Mouse (Mus musculus) left cerebral cortex, postnatal 36 days (tissue): ENCODE measurements around the gene Usp29. TPM values are rescaled to one million over a fixed set of nuclear protein-coding genes. Genes with fewer than 3 reads are reported as not detected.
"Not testable (repeated sequence)": the region's sequence is repeated elsewhere in the genome, so short reads cannot be mapped to it uniquely, and the experiment has no call there.

Experiments used
- DNase-seq, 2 experiments: peaks; one replicate each; pipeline ENCODE4 v3.0.0; 2021 to 2022; ENCODE audit warnings: low spot score in 2 of 2, mixed read lengths in 1 of 2
- intact Hi-C: fragments of 180-260 bp; cut with DNase I; formaldehyde crosslinking; loops from one replicate; pipeline ENCODE4 v1.15.1; 2025
- total RNA-seq, 2 experiments: library from RNA; stranded (reverse); gene quantifications; 2 replicates each; pipeline ENCODE4 v1.2.3; 2021

The Usp29 gene
- total RNA-seq, 2 experiments from 2014 or later, result 32.8 to 44.1 TPM

DNA sequence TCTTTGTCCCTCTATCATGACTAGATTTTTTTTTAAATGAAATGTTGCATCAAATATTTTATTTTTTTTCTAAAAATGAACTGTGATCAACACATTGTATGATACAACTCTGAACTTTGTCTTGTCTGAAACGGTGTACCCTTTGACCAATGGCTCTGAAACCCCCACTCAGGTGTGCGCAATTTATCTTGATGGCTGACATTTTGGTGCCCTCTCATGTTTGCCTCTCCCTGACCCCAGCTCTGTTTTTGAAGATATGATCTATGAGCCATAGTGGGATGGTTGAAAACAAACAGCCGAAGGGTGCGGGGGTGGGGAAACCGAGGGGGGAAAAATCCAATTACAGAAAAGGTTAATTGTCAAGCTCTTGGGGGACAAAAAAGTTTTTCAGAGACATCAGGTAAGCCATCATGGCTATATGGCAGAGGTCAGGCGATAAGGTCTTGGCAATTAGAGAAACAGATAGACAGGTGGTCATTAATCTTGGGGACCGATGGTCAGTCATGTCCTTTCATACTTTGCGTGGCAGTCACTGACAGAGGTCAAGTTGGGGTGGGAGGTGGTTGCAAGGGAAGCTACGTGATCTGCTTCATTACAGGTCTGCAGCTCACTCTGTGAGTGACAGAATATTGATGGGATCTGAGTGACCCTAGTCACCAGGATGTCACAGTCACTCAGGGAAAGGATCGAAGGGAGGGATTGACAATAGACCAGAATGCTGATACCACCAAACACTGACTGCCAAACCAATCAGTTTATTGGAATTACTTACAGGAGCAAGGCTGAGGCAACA is 125.4 kb downstream of the Usp29 start:
- intact Hi-C loops, result no loop called here
- DNase-seq, result no peak

DNA sequence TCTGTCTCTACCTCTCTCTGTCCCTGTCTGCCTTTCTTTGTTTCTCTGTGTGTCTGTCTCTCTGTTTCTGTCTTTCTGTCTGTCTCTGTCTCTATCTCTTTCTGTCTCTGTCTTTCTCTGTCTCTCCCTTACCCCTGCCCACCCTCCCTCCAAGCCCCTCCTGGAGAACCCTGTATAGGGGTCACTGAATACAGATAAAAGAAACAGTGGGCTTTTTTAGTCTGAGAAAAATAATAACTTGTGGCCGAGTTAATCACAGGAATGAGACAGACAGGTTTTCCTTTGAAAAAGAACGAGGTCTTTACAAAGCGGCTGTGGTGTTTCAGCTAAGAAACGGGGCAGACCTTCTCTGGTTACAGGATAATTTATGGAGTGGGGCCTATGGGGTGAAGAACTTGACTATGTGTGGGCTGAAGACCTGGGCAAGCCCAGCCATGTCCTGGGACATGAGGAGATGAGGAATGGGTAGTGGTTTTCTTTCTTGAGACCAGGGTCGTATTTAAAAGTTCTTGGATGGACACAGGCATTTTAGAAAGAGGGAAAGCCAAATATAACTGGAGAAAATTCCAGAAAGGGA is 128.4 kb downstream of the Usp29 start:
- DNase-seq, result no peak
- intact Hi-C loops, result no loop called here

DNA sequence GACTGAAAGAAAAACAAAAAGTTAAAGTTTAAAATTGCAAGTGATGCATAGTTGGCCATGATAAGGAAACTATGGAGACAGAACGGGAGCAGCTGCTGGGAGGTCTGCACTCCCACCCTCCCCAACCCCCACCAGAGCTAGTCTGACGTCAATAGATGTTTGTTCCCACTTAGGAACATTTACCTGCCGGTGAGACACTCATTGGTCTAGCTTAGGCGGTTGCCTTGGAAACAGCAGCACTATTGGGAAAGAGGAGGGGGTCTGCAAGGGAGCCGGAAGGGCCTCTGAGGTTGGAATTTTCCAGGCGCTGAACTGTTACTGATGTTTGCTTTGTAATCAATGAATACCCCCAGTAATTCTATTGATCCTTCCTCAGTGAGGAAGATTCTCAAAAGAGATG is 130.3 kb downstream of the Usp29 start:
- DNase-seq, result no peak
- intact Hi-C loops, result no loop called here

DNA sequence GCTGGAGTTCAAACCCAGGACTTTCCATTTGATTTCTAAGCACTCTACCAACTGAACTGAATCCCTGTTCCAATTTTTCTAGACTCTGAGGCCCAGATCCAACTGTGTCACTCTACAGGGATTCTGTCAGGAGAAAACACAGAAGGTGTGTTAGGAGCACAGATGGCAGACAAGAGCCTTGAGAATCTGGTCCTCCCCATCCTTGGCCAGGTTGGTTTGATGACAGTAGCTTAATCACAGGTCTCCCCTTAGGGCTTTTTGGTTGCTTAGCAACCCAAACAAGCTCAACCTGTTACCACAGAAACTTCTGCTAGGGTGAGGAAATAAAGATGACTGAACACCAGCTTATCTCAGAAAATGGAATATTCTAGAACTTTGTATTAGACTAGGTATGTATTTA is 136.0 kb downstream of the Usp29 start:
- intact Hi-C loops, result no loop called here
- DNase-seq, result peak in 1 of 2 experiments; percentile 8

DNA sequence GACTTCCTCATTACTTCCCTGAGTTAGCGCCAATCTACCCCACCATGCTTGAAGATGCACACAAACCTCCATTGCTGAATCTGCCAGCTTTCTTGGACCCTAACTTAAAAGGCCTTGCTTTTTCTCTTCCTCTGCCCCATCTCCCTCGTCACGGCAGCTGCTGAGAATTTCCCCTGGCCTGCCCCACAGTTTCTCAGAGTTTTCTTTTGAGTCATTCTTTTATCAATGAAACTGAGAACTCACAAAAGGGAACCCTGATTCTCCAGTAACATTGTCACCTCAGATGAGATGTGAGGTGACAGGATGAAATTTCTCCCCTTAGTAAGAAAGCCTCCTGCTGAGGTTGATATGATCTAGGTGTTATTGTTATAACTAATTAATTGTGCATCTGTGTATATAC is 138.5 kb downstream of the Usp29 start:
- intact Hi-C loops, result no loop called here
- DNase-seq, result no peak

DNA sequence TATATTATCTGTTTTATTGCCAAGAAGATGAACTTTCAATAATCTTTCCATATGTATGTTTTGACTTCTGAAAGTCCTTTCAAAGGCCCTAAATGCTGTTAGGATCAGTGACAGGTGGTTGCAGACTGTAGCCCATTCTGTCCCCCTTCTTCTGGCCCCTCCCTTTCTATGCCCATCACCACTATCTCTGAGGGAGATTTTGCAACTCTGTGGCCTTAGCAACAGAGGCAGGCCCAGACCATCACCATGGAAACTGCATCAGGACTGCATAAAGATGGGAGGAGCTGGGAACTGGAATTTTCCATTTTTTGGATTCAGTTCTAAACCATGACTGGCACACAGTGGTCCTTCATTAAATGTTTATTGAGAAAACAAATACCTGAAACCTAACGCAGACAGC is 139.2 kb downstream of the Usp29 start:
- no peak for DNase-seq
- intact Hi-C loops, result no loop called here

GRCm38 (mm10) chr7:6874448-6874847 is 144.1 kb downstream of the Usp29 start:
- DNase-seq, result peak; percentile 17 to 21
- intact Hi-C loops, result no loop called here

GRCm38 (mm10) chr7:6878202-6878601 is 147.8 kb downstream of the Usp29 start:
- no peak for DNase-seq
- intact Hi-C loops, result no loop called here

- DNase-seq, intact Hi-C loops: not testable (repeated sequence)
Measured at GRCm38 (mm10) chr7:6878849-6879248, 148.5 kb downstream of the Usp29 start.

- DNase-seq, result no peak
- intact Hi-C loops, result no loop called here
Measured at GRCm38 (mm10) chr7:6879512-6880164, 149.3 kb downstream of the Usp29 start.

- intact Hi-C loops, DNase-seq: not testable (repeated sequence)
Measured at GRCm38 (mm10) chr7:6880918-6881317, 150.5 kb downstream of the Usp29 start.

GRCm38 (mm10) chr7:6881473-6882046 is 151.2 kb downstream of the Usp29 start:
- DNase-seq, result no peak
- intact Hi-C loops, result no loop called here

- DNase-seq, result no peak
- intact Hi-C loops, result no loop called here
Measured at GRCm38 (mm10) chr7:6883376-6884147, 153.2 kb downstream of the Usp29 start.

DNA sequence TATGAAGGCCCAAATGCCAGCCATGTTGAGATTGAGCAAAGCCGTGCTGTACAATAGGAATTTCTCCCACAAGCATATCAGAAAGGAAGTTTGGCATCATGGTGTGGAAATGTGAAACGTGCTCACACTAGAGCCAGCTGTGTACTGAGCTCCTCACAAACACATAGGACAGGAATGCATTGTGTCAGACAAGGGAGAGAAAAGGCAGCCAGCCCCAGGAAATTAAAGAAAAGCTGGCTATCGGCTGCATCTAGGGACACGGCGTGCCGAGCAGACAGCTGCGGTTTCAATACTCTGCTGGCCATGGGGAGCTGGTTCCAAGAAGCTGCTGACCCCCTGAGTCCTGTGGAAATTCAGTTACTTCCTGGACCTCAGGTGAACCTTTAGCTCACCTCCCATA is 155.0 kb downstream of the Usp29 start:
- intact Hi-C loops, result no loop called here
- DNase-seq, result no peak

GRCm38 (mm10) chr7:6886896-6887295 is 156.5 kb downstream of the Usp29 start:
- no peak for DNase-seq
- intact Hi-C loops, result no loop called here

GRCm38 (mm10) chr7:6889871-6890270 is 159.5 kb downstream of the Usp29 start:
- DNase-seq, result no peak
- intact Hi-C loops, result no loop called here

DNA sequence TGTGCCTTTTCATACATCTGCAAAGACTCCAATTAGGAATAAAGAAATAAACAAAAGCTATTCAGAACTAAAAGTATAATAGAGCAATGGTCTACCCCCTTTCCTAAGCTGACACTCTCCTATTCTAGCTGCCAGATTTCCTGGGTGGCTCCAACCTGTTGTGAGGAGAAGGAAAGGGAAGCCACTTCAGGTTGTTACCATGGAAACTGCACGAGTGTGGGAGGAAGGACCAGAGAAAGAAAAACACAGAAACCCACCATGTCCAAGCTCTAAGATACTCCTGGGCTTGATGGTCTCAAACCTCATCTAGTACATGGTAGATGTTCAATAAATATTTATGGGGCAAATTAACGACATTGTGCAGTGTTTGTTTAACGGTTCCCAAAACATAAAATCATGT is 160.8 kb downstream of the Usp29 start:
- DNase-seq, result no peak
- intact Hi-C loops, result no loop called here

DNA sequence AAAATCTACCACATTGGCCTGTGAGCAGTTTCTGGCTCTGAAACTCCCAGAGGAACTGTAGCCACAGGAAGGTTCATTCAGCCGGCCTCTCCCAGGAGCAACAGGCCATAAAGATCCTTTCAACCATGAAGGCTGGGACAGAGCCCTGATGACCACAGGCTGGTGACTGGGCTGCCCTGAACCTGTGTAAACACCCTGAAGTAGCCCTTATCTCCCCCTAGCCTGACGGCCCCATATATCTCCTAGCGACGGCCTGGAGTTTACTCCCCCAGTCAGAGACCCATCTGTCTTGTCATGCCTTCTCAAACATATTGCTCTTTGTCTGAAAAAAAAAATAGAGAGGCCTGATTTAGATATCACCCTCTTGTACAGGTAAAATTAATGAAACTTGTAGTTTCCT is 166.6 kb downstream of the Usp29 start:
- intact Hi-C loops, DNase-seq: not testable (repeated sequence)

DNA sequence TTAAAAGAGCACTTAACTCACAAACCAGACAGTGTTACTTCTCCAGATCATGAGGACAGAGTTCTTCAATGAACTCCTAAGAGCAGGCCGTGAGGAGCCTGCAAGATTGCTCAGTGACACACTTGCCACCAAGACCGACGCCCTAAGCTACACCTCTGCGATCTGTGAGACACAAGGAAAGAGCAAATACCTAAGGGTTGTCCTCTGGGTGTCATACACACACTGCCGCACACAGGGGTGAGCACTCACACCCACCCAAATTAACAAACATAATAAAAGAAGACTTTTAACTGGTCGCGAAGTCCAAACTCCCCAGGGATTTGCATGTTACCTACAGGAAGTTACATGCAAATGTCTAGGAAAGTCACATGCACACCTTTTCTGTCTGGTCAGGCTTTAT is 170.3 kb downstream of the Usp29 start:
- intact Hi-C loops, result loop anchor here (2.0 kb wide), 1 partner anchor 36 kb away; no protein-coding TSS in a partner anchor
- DNase-seq, result no peak

DNA sequence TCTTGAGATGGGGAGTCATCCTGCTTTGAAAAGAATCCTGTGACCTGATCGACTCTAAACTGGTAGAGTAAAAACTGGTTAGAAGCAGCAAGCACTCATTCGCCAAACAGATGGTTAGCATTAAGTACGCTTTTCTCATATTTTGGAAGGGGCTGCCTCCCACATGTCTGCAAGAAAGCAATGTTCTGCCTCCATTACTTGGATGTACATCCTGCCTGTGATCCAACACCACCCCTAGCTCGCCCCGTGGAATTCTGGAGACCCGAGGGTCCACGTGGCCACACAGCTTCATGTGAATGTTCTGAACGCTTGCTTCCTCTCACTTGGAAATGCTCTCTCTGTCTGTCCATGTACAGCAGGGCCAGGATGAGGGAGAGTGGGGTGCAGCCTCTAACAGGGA is 173.1 kb downstream of the Usp29 start:
- no peak for DNase-seq
- intact Hi-C loops, result no loop called here
